Mouse (Mus musculus): ENCODE data around the gene Gm21149. TPM values are rescaled to one million over a fixed set of nuclear protein-coding genes. Genes with fewer than 3 reads are reported as not detected.
"Not testable (repeated sequence)": the region's sequence is repeated elsewhere in the genome, so short reads cannot be mapped to it uniquely, and the experiment has no call there.

Gm21149 gene
- polyA plus RNA-seq (2015; fragmentation: Nextera tagmentation; extraction: Ambion mirVana), result not detected in 2 replicates

DNA sequence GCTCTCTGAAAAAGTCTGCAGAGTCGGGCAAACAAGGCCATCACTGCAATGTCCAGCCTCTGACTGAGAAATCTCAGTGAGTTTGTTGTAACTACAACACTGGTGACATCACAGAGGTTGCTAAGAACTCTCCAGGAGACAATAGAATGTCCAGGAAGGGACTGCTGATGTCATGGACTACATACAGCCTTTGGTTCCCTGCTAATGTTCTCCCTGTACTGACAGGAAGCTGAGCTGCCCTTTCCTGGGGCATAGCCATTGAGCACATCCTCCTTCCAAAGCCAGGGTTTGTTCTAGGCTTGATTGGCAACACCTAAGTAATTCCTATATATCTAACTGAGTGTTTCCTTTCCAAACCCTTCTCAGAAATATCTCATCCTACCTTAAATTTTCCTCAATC, at the start of gene Gm21149:
Gene Gm21149, minus strand, starts transcription at position 101 of the 400 bp plus-strand sequence.
- not testable (repeated sequence) for H3K4me1 ChIP-seq; H3K4me3 ChIP-seq; H3K9ac ChIP-seq; H3K27ac ChIP-seq; H3K4me2 ChIP-seq; ATAC-seq (ENCODE audit: insufficient number of reproducible peaks, insufficient read depth, low FRiP score, low TSS enrichment, low read depth); H3K36me3 ChIP-seq; H3K27me3 ChIP-seq
- H3K9me3 ChIP-seq, result peaks cover 14% of the 10 kb centered on the region; the same call in 1 of the 2 replicates
- 72% methylated on average over 1 of the region's 1 CpGs for WGBS

DNA sequence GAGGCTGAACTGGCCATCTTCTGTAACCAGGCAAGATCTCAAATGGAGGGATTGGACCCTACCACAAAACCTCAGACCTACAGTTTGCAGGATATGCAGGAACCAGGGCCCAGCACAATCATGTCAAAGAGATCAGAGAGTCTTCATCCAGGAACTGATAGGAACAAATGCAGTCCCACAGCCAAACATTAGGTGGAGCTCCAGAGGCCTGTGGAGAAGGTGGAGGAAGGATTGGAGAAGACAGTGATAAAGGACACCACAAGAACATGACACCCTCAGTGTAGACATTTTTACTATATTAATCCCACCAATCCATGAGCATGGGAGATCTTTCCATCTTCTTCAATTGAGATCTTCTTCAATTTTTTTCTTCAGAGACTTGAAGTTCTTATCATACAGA, 46.1 kb upstream of the Gm21149 start:
- H3K36me3 ChIP-seq; H3K4me3 ChIP-seq; H3K4me1 ChIP-seq; H3K27ac ChIP-seq; H3K9ac ChIP-seq; H3K4me2 ChIP-seq; ATAC-seq (ENCODE audit: insufficient number of reproducible peaks, insufficient read depth, low FRiP score, low TSS enrichment, low read depth); H3K27me3 ChIP-seq: not testable (repeated sequence)
- peaks cover 15% of the 10 kb centered on the region for H3K9me3 ChIP-seq

DNA sequence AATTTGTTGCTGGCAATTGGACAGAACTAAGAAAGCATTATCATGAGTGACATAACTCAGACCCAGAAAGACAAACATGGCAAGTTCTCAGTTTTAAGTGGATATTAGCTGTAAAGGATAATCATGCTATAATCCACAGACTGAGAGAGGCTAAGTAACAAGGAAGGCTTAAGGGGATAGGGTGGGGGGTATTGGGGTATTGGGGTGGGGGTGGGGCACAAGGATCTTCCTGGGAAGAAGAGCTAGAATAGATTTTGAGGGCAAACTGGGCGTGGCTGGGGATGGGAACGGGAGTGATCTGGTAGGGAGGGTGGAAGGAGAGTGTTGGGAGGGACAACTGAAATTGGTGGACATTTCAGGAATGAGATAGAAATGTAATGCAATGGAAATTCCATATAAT, 45.7 kb upstream of the Gm21149 start:
- H3K36me3 ChIP-seq; H3K4me3 ChIP-seq; H3K4me1 ChIP-seq; H3K27ac ChIP-seq; H3K9ac ChIP-seq; ATAC-seq (ENCODE audit: insufficient number of reproducible peaks, insufficient read depth, low FRiP score, low TSS enrichment, low read depth); H3K4me2 ChIP-seq; H3K27me3 ChIP-seq: not testable (repeated sequence)
- H3K9me3 ChIP-seq, result peaks cover 13% of the 10 kb centered on the region; the same call in 1 of the 2 replicates
- WGBS, result 34% methylated on average over 2 of the region's 2 CpGs

DNA sequence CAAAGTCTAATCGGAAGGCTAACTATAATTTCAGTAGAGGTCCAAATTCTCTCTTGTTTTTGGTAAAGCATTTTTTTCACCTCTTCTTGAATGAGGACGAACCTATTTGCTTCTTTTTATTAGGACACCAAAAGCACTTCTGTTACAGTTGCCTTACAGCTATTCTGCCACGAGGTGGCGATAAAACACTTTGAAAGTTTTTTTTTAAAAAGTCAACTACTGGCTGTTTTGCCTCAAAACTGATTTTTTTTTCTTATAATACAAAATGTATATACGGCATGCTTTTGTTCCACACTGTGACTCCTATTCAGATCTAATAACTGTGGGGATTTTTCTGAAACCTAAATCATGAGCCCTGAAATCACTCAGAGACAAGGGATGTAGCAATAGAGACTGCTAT, 44.1 kb upstream of the Gm21149 start:
- H3K9ac ChIP-seq; H3K36me3 ChIP-seq; H3K4me3 ChIP-seq; H3K9me3 ChIP-seq; ATAC-seq (ENCODE audit: insufficient number of reproducible peaks, insufficient read depth, low FRiP score, low TSS enrichment, low read depth); H3K4me1 ChIP-seq; H3K27me3 ChIP-seq; H3K27ac ChIP-seq; H3K4me2 ChIP-seq: not testable (repeated sequence)
- WGBS, result 22% methylated on average over 5 of the region's 5 CpGs

DNA sequence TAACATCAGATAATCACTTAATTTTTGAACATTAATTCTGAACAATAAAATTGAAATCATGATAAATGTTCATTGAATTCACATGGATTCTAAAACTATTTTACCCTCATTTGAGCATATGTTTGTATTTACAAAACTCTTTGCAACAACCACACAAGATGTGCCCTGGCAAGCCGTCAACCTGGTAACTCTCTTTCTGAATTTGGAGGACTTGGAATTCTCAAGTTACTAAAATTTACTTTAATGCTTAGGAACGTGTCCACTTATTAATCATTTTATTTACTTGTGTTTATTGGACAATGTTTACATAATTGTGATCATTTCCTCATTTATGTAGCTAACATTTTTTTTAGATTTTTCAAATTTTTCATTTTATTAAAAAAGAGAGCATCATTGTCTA, 40.8 kb upstream of the Gm21149 start:
- H3K36me3 ChIP-seq; H3K9ac ChIP-seq; H3K4me3 ChIP-seq; H3K9me3 ChIP-seq; H3K27ac ChIP-seq; ATAC-seq (ENCODE audit: insufficient number of reproducible peaks, insufficient read depth, low FRiP score, low TSS enrichment, low read depth); H3K27me3 ChIP-seq; H3K4me2 ChIP-seq; H3K4me1 ChIP-seq: not testable (repeated sequence)
- WGBS, result 74% methylated on average over 2 of the region's 2 CpGs

DNA sequence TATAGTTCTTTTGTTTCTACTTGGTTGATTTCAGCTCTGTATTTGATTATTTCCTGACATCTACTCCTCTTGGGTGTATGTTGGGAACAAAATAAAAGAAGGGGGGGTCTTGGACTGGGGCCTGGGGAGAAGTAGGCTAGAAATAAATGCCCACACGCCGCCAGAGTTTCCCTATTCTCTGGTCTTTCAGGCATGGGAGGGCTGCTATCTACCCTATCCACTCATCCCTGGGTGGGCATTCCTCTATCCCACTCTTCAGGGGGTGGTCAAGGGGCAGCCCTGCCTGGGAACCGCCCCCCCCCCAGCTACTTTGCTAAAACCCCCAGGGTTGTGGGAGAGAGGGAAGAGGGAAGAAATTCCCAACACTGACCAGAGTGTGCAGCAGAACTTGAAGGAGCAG, 35.9 kb upstream of the Gm21149 start:
- not testable (repeated sequence) for H3K4me3 ChIP-seq, H3K27ac ChIP-seq, H3K4me1 ChIP-seq, H3K9ac ChIP-seq, H3K36me3 ChIP-seq, H3K4me2 ChIP-seq, H3K27me3 ChIP-seq
- peak; percentile 46; the same call in 1 of the 2 replicates for ATAC-seq (ENCODE audit: insufficient number of reproducible peaks, insufficient read depth, low FRiP score, low TSS enrichment, low read depth)
- WGBS, result 63% methylated on average over 3 of the region's 3 CpGs
- peaks cover 16% of the 10 kb centered on the region for H3K9me3 ChIP-seq

DNA sequence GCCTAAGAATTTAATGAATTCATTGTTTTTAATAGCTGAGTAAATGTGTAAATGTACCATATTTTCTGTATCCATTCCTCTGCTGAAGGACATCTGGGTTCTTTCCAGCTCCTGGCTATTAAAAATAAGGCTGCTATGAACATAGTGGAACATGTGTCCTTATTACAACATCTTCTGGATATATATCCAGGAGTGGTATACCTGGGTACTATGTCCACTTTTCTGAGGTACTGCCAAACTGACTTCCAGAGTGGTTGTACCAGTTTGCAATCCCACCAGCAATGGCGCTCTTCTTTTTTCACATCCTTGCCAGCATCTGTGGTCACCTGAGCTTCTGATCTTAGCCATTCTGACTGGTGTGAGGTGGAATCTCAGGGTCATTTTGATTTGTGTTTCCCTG, 33.6 kb upstream of the Gm21149 start:
- not testable (repeated sequence) for H3K4me1 ChIP-seq; H3K36me3 ChIP-seq; H3K27me3 ChIP-seq; H3K27ac ChIP-seq; ATAC-seq (ENCODE audit: insufficient number of reproducible peaks, insufficient read depth, low FRiP score, low TSS enrichment, low read depth); H3K4me2 ChIP-seq; H3K9ac ChIP-seq; H3K4me3 ChIP-seq
- peaks cover 23% of the 10 kb centered on the region for H3K9me3 ChIP-seq
- 74% methylated on average over 1 of the region's 1 CpGs for WGBS

DNA sequence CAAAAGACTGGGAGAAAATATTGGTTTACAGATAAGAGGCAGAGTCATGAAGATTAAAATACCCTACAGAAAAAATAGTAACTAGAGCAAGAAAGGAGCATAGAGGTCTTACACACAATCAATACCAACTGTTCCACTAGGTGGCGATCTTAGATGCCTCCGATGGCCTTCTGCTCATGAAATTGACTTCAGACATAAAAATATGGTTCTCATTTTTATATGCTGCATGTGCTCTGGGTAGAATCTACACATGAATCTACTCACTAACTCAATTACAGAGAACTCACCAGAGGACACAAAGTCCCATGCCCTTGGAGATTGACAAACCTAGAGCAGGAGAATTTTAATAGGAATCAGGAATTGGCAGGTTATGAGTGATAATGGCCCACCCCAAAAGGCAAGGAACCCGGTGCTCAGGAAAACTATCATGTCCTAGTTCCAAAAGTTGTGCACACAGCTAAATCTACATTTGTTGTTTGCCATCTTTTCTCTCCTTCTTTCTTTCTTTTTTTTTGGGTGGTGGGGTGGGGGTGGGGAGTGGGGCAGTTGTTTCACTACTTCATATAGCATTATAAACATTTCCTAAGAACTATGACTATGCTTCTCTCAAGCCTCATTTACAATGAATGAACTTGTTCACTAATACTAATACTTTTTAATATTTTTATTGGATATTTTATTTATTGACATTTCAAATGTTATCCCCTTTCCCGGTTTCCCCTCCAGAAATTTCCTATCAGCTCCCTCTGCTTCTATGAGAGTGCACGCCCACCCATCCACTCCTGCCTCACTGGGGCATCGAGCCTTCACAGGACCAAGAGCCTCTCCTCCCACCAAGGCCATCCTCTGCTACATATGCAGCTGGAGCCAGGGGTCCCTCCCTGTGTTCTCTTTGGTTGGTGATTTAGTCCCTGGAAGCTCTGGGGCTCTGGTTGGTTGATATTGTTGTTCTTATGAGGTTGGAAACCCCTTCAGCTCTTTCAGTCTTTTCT, 32.4 kb upstream of the Gm21149 start:
- ATAC-seq (ENCODE audit: insufficient number of reproducible peaks, insufficient read depth, low FRiP score, low TSS enrichment, low read depth), result peak; percentile 67; the same call in 1 of the 2 replicates
- WGBS, result 65% methylated on average over 6 of the region's 6 CpGs
- H3K4me2 ChIP-seq, H3K9ac ChIP-seq, H3K4me3 ChIP-seq, H3K27ac ChIP-seq, H3K27me3 ChIP-seq, H3K36me3 ChIP-seq, H3K4me1 ChIP-seq: not testable (repeated sequence)
- peaks cover 30% of the 10 kb centered on the region for H3K9me3 ChIP-seq

DNA sequence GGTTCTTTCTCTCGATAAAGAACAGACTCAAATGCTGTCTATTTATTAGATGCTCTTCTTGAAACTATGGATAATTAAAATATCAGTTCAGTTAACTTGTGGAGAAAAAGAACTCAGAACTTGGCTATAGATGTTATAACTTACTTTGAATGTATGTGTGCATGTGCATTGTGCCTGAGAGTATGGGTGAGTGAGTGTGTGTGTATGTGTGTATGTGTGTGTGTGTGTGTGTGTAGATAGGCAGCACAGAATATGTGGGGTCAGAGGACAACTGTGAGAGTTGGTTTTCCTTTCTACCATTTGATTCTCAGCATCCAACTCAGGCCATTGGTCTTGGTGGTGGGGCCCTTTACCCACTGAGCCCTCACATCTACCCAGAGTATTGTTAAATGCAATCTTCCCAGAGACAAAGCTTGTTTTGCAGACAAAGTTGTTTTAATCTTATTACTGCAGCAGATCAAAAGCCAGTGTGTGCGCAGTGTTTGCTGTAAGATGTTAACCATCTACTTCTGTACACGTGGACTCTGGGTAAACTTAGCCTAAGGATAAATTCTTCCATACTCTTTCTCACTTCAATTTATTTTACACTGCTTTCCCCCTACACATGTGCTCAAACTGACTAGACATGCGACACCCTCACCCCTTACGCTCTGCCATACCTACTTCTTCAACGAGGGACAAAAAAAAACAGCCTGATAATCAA, 31.6 kb upstream of the Gm21149 start:
- not testable (repeated sequence) for H3K9ac ChIP-seq, H3K27me3 ChIP-seq, H3K4me1 ChIP-seq, H3K4me3 ChIP-seq, H3K4me2 ChIP-seq, H3K27ac ChIP-seq, H3K36me3 ChIP-seq
- WGBS, result 62% methylated on average over 6 of the region's 6 CpGs
- peaks cover 32% of the 10 kb centered on the region for H3K9me3 ChIP-seq
- peak; percentile 75 for ATAC-seq (ENCODE audit: insufficient number of reproducible peaks, insufficient read depth, low FRiP score, low TSS enrichment, low read depth)

DNA sequence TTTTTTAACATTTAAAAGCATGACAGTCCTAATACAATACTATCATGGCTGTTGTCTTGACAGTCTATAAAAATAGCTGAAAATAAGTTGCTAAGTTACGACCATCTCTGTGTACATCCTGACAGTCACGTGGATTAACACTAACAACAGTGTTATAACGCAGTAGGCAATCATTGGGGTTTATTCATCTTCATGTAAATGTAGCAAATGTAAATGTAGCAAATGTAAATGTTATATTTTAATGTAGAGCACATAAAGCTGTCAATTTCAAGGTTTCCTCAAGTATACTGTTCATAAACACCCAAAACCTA, 30.9 kb upstream of the Gm21149 start:
- Histone ChIP-seq H3K27me3 (no peaks in the 10 kb centered on the region), H3K9me3 (peaks cover 33% of the 10 kb centered on the region), H3K4me3 (no peak overlapping the region), H3K9ac (no peak overlapping the region), H3K36me3 (no peaks in the 10 kb centered on the region), H3K27ac (no peak overlapping the region), H3K4me2 (no peak overlapping the region), H3K4me1 (no peaks in the 10 kb centered on the region)
- 76% methylated on average over 3 of the region's 3 CpGs for WGBS
- ATAC-seq (ENCODE audit: insufficient number of reproducible peaks, insufficient read depth, low FRiP score, low TSS enrichment, low read depth), result peak; percentile 37; the same call in 1 of the 2 replicates

DNA sequence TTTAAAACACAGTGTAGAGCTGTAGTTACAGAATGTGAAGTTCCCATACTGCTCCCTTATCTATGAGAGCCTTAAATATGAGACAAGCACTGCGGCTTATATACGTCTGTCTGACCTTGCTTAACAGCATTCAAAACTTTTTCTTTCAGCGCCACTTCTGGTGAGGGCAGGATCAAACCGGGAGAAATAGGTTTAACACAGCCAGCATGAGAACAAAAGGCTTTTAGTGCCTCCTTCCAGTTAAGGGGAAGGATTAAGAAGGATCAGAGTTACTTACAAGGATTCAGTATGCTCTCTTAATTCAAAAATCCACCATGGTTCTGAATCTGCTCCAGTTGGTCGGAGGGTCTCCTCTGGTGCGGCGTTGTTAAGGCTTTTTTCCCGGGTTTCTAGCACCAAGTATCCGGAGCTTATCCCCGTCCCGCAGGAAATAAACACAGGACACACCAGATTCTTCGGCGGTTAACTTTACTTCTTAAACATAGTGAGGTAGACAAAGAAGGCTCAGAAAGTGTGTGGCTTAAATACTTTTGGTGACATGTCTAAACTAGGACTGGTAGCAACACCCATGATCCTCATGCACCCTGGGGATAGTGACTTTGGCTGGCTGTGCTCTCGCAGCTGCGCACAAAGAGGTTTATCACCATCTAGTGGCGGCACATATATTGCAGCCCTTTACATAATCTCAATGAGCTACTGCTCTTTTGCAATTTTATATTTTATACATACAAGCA, 30.4 kb upstream of the Gm21149 start:
- 0 out of 2 replicates have a peak overlapping the region, but pooled peaks have one; percentile 9 for H3K4me2 ChIP-seq
- ATAC-seq (ENCODE audit: insufficient number of reproducible peaks, insufficient read depth, low FRiP score, low TSS enrichment, low read depth), result peak; percentile 37; the same call in 1 of the 2 replicates

More for the DNA sequence above, 30.4 kb upstream of the Gm21149 start:
- no peaks in the 10 kb centered on the region for H3K4me1 ChIP-seq
- no peak overlapping the region; the same call in 1 of the 2 replicates for H3K4me3 ChIP-seq
- no peak overlapping the region for H3K27ac ChIP-seq
- 47% methylated on average over 16 of the region's 16 CpGs for WGBS
- H3K9me3 ChIP-seq, result peaks cover 33% of the 10 kb centered on the region
- no peaks in the 10 kb centered on the region for H3K27me3 ChIP-seq
- H3K36me3 ChIP-seq, result no peaks in the 10 kb centered on the region
- no peak overlapping the region for H3K9ac ChIP-seq
